Mouse (Mus musculus): ENCODE measurements around the gene 4921524J17Rik. TPM values are rescaled to one million over a fixed set of nuclear protein-coding genes. Genes with fewer than 3 reads are reported as not detected.

Gene 4921524J17Rik
- 52.1 and 55.4 TPM in 2 replicates for polyA plus RNA-seq (2015; fragmentation: Nextera tagmentation; extraction: Ambion mirVana)

DNA sequence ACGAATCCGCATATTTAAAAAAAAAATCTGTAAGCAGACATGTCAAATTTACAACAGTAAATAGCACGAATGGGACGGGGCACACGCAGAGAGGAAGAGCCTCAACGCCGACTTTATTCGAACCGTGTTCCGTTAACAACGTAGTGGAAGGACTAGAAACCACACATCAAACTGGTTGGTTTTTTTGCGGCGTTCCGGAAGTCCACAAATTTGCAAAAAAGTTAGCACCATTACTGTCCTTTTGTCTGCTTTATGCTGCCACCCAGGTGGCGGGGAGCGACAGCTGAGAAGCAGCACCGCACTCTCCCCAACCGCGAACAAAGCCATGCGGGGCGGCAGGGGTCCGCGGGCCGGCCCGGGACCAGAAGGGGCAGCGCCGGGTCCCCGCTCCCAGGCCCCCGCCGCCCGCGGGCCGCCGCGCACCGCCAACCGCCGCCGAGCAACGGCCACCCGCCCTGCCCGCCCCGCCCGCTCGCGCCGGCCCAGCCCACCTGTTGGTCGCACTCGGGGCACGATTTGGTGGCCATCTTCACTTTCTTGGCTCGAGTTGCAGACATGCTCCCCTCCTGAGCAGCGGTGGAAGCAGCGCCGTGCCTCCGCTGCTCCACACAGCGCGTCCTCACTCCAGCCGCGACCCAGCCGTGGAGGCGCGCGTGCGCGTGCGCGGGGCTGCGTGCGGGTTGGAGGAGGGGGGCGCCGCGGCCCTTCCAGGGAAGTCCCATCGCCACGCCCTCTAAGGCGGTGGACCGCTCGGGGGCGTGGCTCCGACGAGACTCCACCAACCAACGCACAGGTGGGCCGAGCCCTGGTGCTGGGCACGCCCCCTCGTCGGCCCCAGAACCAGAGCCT is at the start of gene 4921524J17Rik:
Gene 4921524J17Rik, minus strand, starts transcription at position 666 of the 849 bp plus-strand sequence.
- under 1% methylated on average over 84 of the region's 85 CpGs for WGBS
- H3K36me3 ChIP-seq = no peaks in the 10 kb centered on the region
- H3K27me3 ChIP-seq = no peaks in the 10 kb centered on the region
- peak within 1 kb of the TSS; percentile 87 for H3K9ac ChIP-seq
- ATAC-seq (ENCODE audit: low FRiP score, low read depth) = peak; percentile 99
- H3K4me3 ChIP-seq = peak within 1 kb of the TSS; percentile 83
- H3K4me2 ChIP-seq (replicated peaks) = peak within 1 kb of the TSS; percentile 64
- peak within 1 kb of the TSS; percentile 97 for H3K27ac ChIP-seq
- peaks cover 38% of the 10 kb centered on the region for H3K4me1 ChIP-seq
- H3K9me3 ChIP-seq = no peaks in the 10 kb centered on the region

- no peak overlapping the region for H3K4me2 ChIP-seq (replicated peaks)
- no peak for ATAC-seq (ENCODE audit: low FRiP score, low read depth)
- H3K9ac ChIP-seq = no peak overlapping the region
- 56% methylated on average over 6 of the region's 6 CpGs for WGBS
- no peak overlapping the region for H3K4me3 ChIP-seq
- no peaks in the 10 kb centered on the region for H3K36me3 ChIP-seq
- H3K9me3 ChIP-seq = no peaks in the 10 kb centered on the region
- H3K27me3 ChIP-seq = no peaks in the 10 kb centered on the region
- no peak overlapping the region for H3K27ac ChIP-seq
- H3K4me1 ChIP-seq = 0 out of 2 replicates have a peak, but pooled peaks cover 3% of the 10 kb centered on the region
Measured at GRCm38 (mm10) chr8:85482427-85482826, 49.8 kb upstream of the 4921524J17Rik start.

DNA sequence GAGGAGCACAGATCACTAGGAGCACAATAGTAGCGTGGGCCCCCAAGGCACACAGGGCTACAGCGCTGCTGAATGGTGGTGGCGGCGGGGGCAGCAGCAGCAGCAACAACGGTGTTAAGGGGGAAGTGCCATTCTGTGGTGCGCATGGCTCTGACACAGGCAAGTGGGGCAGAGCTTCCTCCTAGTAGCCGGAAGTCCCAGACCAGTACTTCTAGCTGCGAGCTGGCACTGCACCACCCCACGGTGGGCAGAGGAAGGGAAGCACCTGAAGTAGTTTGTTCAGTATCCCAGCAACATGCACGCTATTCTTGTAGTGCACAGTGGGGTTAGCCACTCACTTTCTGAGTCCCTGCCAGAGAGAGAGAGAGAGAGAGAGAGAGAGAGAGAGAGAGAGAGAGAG is 49.3 kb upstream of the 4921524J17Rik start:
- Histone ChIP-seq H3K27ac (no peak overlapping the region), H3K4me2 (replicated peaks) (peak overlapping the region; percentile 39), H3K4me3 (no peak overlapping the region), H3K4me1 (0 out of 2 replicates have a peak, but pooled peaks cover 3% of the 10 kb centered on the region), H3K36me3 (no peaks in the 10 kb centered on the region), H3K27me3 (no peaks in the 10 kb centered on the region), H3K9me3 (no peaks in the 10 kb centered on the region), H3K9ac (no peak overlapping the region)
- ATAC-seq (ENCODE audit: low FRiP score, low read depth) = no peak
- WGBS = 34% methylated on average over 10 of the region's 10 CpGs

DNA sequence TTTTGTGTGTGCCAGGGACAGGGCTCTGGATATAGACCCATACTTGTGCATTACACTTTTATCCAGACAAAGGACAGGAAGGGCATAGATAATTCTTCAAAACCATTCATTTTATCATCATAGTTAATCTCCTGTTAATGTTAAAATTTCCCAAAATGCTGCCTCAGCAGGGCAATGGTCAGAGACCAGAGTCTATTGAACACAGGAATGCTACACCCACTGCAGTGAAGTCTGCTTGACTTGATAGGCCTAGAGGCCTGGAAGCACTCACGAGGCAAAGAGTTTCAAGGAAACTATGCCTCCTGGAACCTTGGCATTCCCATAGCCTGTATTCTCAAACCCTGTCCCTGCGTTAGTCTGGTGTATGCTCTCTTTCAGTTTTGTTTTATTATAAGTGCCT is 47.1 kb upstream of the 4921524J17Rik start:
- WGBS = 88% methylated on average over 2 of the region's 2 CpGs
- no peak overlapping the region for H3K27ac ChIP-seq
- no peaks in the 10 kb centered on the region for H3K27me3 ChIP-seq
- H3K4me3 ChIP-seq = no peak overlapping the region
- H3K4me1 ChIP-seq = 0 out of 2 replicates have a peak, but pooled peaks cover 3% of the 10 kb centered on the region
- no peaks in the 10 kb centered on the region for H3K9me3 ChIP-seq
- H3K4me2 ChIP-seq (replicated peaks) = no peak overlapping the region
- H3K9ac ChIP-seq = no peak overlapping the region
- ATAC-seq (ENCODE audit: low FRiP score, low read depth) = no peak
- no peaks in the 10 kb centered on the region for H3K36me3 ChIP-seq

- no peaks in the 10 kb centered on the region for H3K9me3 ChIP-seq
- no peak overlapping the region for H3K27ac ChIP-seq
- no peak overlapping the region for H3K4me2 ChIP-seq (replicated peaks)
- H3K4me1 ChIP-seq = 0 out of 2 replicates have a peak, but pooled peaks cover 3% of the 10 kb centered on the region
- H3K27me3 ChIP-seq = no peaks in the 10 kb centered on the region
- WGBS = 91% methylated on average over 2 of the region's 2 CpGs
- no peaks in the 10 kb centered on the region for H3K36me3 ChIP-seq
- H3K4me3 ChIP-seq = no peak overlapping the region
- ATAC-seq (ENCODE audit: low FRiP score, low read depth) = no peak
- H3K9ac ChIP-seq = no peak overlapping the region
Measured at GRCm38 (mm10) chr8:85478397-85478796, 45.8 kb upstream of the 4921524J17Rik start.

DNA sequence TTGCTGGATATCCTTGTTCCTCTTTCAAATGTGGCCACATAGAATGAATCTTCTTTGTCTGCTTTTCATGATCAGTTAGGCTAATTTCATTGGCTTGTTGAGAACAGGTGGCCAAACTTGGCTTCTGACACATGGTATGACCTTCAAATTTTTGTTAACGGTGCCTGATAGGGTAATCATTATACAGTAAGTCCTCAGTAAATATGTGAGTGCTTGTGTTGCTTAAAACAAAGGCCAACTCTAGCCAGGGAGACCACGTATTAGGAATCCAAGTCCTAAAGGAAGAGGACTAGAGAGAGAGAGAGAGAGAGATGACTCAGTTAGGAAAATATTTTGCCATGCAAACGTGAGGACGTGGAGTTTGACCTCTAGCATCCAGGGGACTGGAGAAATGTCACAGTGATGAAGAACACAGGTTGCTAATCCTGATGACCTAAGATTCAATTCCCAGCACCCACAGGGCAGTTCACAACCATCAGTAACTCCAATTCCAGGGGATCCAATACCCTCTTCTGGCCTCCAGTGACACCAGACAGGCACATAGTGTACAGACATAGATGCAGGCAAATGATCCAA is 44.4 kb upstream of the 4921524J17Rik start:
- H3K27me3 ChIP-seq = no peaks in the 10 kb centered on the region
- no peaks in the 10 kb centered on the region for H3K9me3 ChIP-seq
- H3K4me3 ChIP-seq = no peak overlapping the region
- H3K4me2 ChIP-seq (replicated peaks) = no peak overlapping the region
- no peak for ATAC-seq (ENCODE audit: low FRiP score, low read depth)
- H3K36me3 ChIP-seq = no peaks in the 10 kb centered on the region
- 78% methylated on average over 4 of the region's 4 CpGs for WGBS
- H3K27ac ChIP-seq = no peak overlapping the region
- no peaks in the 10 kb centered on the region for H3K4me1 ChIP-seq
- no peak overlapping the region for H3K9ac ChIP-seq

- no peaks in the 10 kb centered on the region for H3K27me3 ChIP-seq
- no peaks in the 10 kb centered on the region for H3K9me3 ChIP-seq
- no peak overlapping the region for H3K9ac ChIP-seq
- H3K4me2 ChIP-seq (replicated peaks) = no peak overlapping the region
- no peak for ATAC-seq (ENCODE audit: low FRiP score, low read depth)
- WGBS = 72% methylated on average over 3 of the region's 3 CpGs
- H3K4me3 ChIP-seq = no peak overlapping the region
- H3K27ac ChIP-seq = no peak overlapping the region
- no peaks in the 10 kb centered on the region for H3K4me1 ChIP-seq
- H3K36me3 ChIP-seq = no peaks in the 10 kb centered on the region
Measured at GRCm38 (mm10) chr8:85474924-85475323, 42.3 kb upstream of the 4921524J17Rik start.

DNA sequence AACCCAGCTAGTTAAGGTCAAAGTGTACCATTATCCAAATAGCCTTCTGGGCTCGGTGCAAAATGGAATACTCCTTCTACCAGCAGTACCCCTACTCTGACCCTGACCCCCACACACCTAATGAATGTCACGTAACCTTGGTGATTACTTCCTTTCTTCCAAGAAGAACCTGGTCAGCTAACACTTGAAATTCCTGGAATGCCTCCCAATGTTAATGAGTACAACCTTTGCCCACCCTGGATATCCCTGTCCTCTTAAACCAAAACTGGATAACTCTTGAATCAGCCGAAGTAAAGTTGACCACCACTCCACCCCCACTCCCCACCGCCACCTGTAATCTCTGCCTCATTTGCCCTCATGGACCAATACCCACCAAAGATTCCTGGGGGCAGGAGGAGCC is 40.6 kb upstream of the 4921524J17Rik start:
- Histone ChIP-seq H3K9me3 (no peaks in the 10 kb centered on the region), H3K4me2 (replicated peaks) (no peak overlapping the region), H3K4me3 (no peak overlapping the region), H3K27me3 (no peaks in the 10 kb centered on the region), H3K4me1 (no peaks in the 10 kb centered on the region), H3K27ac (no peak overlapping the region), H3K36me3 (no peaks in the 10 kb centered on the region), H3K9ac (no peak overlapping the region)
- ATAC-seq (ENCODE audit: low FRiP score, low read depth) = no peak
- WGBS = 58% methylated on average over 4 of the region's 4 CpGs

GRCm38 (mm10) chr8:85472800-85473199 is 40.2 kb upstream of the 4921524J17Rik start:
- Histone ChIP-seq H3K4me1 (no peaks in the 10 kb centered on the region), H3K36me3 (no peaks in the 10 kb centered on the region), H3K9ac (no peak overlapping the region), H3K27me3 (no peaks in the 10 kb centered on the region), H3K9me3 (no peaks in the 10 kb centered on the region), H3K4me3 (no peak overlapping the region), H3K4me2 (replicated peaks) (no peak overlapping the region), H3K27ac (no peak overlapping the region)
- 69% methylated on average over 6 of the region's 6 CpGs for WGBS
- no peak for ATAC-seq (ENCODE audit: low FRiP score, low read depth)

DNA sequence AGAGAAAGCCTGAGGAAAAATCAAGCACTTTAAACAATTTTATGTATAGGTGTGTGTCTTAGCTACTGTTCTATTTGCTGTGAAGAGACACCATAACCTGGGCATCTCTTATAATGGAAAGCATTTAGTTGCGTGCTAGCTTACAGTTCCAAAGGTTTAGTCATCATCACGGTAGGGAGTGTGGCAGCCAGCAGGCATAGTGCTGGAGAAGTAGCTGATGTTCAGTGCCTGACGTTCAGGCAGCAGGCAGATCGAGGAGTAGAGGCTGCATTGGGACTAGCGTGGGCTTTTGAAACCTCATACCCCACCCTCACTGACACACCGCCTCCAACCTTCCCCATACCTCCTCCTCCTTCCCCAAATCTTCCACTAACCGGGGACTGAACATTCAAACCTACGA is 38.1 kb upstream of the 4921524J17Rik start:
- no peak for ATAC-seq (ENCODE audit: low FRiP score, low read depth)
- Histone ChIP-seq H3K27ac (no peak overlapping the region), H3K4me1 (no peaks in the 10 kb centered on the region), H3K36me3 (no peaks in the 10 kb centered on the region), H3K27me3 (no peaks in the 10 kb centered on the region), H3K4me3 (no peak overlapping the region), H3K9me3 (no peaks in the 10 kb centered on the region), H3K9ac (no peak overlapping the region), H3K4me2 (replicated peaks) (no peak overlapping the region)
- 78% methylated on average over 8 of the region's 8 CpGs for WGBS

- H3K36me3 ChIP-seq = no peaks in the 10 kb centered on the region
- 78% methylated on average over 4 of the region's 4 CpGs for WGBS
- no peak overlapping the region for H3K4me3 ChIP-seq
- ATAC-seq (ENCODE audit: low FRiP score, low read depth) = no peak
- no peak overlapping the region for H3K4me2 ChIP-seq (replicated peaks)
- H3K4me1 ChIP-seq = no peaks in the 10 kb centered on the region
- no peaks in the 10 kb centered on the region for H3K27me3 ChIP-seq
- H3K27ac ChIP-seq = no peak overlapping the region
- H3K9ac ChIP-seq = no peak overlapping the region
- no peaks in the 10 kb centered on the region for H3K9me3 ChIP-seq
Measured at GRCm38 (mm10) chr8:85466056-85466455, 33.4 kb upstream of the 4921524J17Rik start.

GRCm38 (mm10) chr8:85464316-85464715 is 31.7 kb upstream of the 4921524J17Rik start:
- H3K27me3 ChIP-seq = no peaks in the 10 kb centered on the region
- H3K9ac ChIP-seq = no peak overlapping the region
- no peaks in the 10 kb centered on the region for H3K36me3 ChIP-seq
- no peak overlapping the region for H3K4me2 ChIP-seq (replicated peaks)
- no peak overlapping the region for H3K27ac ChIP-seq
- no peaks in the 10 kb centered on the region for H3K4me1 ChIP-seq
- no peaks in the 10 kb centered on the region for H3K9me3 ChIP-seq
- ATAC-seq (ENCODE audit: low FRiP score, low read depth) = no peak
- H3K4me3 ChIP-seq = no peak overlapping the region
